Mouse (Mus musculus): ENCODE results near the gene Ccpg1.

Ccpg1 gene

GRCm38 (mm10) chr9:72985250-72986220 is at the start of gene Ccpg1, which contains the start of gene Ccpg1os:
Gene Ccpg1 (plus strand): TSS chr9:72985429.
Gene Ccpg1os (minus strand): TSS chr9:72985382.
- peak; percentile 98 for DNase-seq (ENCODE audit: low read depth)

- DNase-seq (ENCODE audit: low read depth), result no peak
Measured at GRCm38 (mm10) chr9:72936301-72936700, 48.9 kb upstream of the Ccpg1 start.

DNA sequence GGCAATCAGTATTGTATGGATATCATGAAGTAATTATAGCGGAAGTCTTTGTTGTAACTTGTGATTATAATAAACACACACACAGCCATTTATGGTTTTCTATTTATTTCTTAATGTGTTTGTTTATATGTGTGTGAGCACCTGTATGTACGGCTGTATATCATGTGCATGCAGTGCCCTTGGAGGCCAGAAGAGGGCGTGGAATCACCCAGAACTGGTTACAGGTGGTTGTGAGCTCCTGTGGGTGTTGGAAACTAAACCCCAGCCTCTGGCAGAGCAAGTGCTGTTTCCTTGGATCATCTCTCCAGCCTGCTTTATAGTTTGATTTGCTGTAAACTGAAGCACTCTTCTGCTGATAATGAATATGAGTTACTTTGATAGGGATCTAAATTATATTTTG is 41.8 kb upstream of the Ccpg1 start:
- DNase-seq (ENCODE audit: low read depth), result peak; percentile 13

- no peak for DNase-seq (ENCODE audit: low read depth)
Measured at GRCm38 (mm10) chr9:72944286-72944685, 40.9 kb upstream of the Ccpg1 start.

DNA sequence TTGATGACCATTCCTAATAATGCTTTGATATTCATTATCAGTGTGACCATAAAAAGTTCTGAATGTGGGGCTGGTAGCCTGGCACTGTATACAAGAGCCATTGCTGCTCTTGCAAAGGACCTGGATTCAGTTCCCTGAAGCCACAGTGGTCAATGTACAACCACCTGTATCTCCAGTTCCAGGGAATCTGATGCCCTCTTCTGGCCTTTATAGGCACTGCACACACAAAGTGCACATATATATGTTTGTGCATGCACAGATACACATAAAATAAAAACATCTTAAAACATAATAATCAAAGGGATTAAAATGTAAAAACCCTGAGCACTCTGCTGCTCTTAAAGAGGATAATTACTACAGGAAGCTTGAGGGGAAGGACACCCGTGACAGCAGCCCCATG is 38.2 kb upstream of the Ccpg1 start:
- DNase-seq (ENCODE audit: low read depth), result no peak

DNA sequence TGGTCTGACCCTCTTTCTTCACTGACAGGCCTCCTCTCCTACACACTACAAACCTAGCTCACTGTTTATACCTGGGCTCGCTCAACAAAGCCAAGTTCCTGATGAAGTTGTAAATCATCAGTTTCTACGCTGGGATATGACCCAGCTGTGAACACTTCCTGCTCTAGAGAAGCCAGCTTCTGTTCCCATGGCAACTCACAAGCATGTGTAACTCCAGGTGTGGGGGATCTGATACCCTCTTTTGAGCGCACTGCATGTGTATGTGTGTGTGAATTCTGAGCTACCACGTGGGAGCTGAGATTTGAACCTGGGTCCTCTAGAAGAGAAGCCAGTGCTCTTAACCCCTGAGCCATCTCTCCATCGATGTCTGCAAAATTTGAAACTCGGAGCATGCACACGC is 35.7 kb upstream of the Ccpg1 start:
- no peak for DNase-seq (ENCODE audit: low read depth)

GRCm38 (mm10) chr9:72954746-72955145 is 30.5 kb upstream of the Ccpg1 start:
- DNase-seq (ENCODE audit: low read depth), result peak; percentile 59

GRCm38 (mm10) chr9:72955546-72955945 is 29.7 kb upstream of the Ccpg1 start:
- peak; percentile 73 for DNase-seq (ENCODE audit: low read depth)

DNA sequence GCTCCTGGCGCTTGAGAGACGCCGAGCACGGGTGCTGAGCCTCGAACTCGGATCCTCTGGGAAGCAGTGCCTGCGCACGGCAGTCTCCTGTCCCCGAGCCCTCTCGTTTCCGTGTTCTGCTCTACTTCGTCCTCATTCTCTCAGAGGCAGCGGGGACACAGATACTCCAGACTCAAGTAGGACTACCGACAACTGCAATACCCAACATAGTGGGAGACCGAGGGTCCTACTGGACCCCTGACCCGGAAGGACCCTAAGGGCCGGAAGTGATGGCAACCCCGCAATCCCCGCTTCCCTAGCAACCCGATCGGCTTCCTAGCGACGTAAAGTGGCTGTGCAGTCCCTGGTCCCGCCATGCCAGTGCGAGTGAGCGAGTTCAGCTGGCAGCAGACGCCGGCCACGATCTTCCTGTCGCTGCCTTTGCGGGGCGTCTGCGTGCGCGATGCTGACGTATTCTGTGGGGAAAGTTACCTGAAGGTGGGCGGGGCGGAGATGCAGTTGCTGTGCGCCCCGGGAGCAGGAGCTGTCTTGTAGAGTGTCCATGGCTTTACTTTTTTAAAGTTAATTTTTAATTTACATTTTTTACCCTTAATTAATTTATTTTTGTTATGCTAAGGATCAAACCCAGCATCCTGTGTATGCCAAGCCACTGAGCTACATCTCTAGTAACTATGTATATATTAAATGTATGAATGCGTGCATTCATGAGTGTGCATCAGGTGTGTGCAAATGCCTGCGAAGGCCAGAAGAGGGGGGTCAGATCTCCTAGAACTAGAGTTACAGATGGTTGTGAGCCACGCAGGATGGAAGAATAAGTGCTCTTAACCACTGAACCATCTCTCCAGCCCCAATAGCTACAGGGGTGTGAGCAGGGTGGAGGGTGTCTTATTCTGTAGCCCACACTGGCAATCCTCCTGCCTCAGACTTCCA is 26.4 kb upstream of the Ccpg1 start, which contains the start of the genes Dyx1c1 and Gm44503:
Dyx1c1 (plus strand) TSS at position 265 of the 930 bp plus-strand sequence.
Gm44503 (plus strand) TSS at position 332 of the 930 bp plus-strand sequence.
- DNase-seq (ENCODE audit: low read depth), result no peak

GRCm38 (mm10) chr9:72961346-72961745 is 23.9 kb upstream of the Ccpg1 start:
- DNase-seq (ENCODE audit: low read depth), result peak; percentile 19

GRCm38 (mm10) chr9:72961959-72962358 is 23.3 kb upstream of the Ccpg1 start:
- peak; percentile 64 for DNase-seq (ENCODE audit: low read depth)

- DNase-seq (ENCODE audit: low read depth), result peak; percentile 82
Measured at GRCm38 (mm10) chr9:72968349-72969061, 16.7 kb upstream of the Ccpg1 start.

DNA sequence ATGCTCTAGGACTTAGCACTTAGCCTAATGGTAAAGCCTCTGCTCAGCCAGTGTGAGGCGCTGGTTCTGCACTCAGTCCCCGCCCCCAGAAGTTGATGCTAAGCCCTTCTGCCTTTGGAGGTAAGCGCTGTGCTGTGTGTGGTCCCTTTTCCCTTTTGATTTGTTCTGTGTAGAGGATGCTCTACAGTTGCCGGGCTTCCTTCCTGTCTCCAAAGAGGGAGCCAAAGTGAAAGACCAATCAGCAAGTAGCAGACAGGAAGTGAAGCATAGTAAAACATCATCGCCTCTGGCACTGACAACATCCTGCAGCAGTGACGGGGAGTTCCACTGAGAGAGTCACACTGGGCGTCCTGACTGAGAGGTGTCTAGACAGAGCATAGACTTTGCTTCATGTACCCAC is 15.4 kb upstream of the Ccpg1 start:
- peak; percentile 87 for DNase-seq (ENCODE audit: low read depth)

- no peak for DNase-seq (ENCODE audit: low read depth)
Measured at GRCm38 (mm10) chr9:72972435-72972834, 12.8 kb upstream of the Ccpg1 start.

GRCm38 (mm10) chr9:72972984-72973383 is 12.2 kb upstream of the Ccpg1 start:
- DNase-seq (ENCODE audit: low read depth), result no peak

- peak; percentile 79 for DNase-seq (ENCODE audit: low read depth)
Measured at GRCm38 (mm10) chr9:72974734-72975133, 10.5 kb upstream of the Ccpg1 start.

DNA sequence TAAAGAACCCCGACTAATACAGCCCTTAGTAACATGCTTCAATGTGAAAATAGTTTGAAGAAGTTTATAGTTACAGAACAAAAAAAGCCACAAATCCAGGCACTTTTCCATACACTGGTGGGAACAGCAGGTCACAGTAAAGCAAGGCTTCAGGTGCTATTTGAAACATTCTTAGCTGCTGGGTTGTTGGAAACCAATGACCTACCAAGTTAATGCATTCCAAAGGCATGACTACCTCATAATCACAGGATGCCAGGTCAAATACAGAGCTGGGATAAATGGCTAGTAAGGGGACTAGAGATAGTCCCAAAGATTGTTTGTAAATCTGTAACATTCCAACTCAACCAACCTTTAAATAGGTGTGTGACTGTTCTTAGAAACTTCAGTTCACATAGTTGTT is 10.0 kb upstream of the Ccpg1 start:
- no peak for DNase-seq (ENCODE audit: low read depth)

DNA sequence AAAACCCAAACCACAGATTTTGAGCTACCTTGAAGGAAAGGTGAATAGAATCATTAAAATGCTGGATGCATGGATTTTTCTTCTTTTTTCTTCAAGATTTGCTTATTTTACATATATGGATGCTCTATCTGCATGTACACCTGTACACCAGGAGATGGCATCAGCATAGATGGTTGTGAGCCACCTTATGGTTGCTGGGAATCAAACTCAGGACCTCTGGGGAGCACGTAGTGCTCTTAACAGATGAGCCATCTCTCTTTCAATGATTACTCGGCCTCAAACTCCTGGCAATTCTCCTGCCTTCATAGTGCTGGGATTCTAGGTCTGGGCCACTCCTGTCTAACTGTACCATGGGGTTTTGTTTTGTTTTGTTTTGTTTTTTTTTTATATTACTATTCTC is 2.2 kb upstream of the Ccpg1 start:
- DNase-seq (ENCODE audit: low read depth), result no peak

- no peak for DNase-seq (ENCODE audit: low read depth)
Measured at GRCm38 (mm10) chr9:72987703-72988102, 2.5 kb downstream of the Ccpg1 start.

DNA sequence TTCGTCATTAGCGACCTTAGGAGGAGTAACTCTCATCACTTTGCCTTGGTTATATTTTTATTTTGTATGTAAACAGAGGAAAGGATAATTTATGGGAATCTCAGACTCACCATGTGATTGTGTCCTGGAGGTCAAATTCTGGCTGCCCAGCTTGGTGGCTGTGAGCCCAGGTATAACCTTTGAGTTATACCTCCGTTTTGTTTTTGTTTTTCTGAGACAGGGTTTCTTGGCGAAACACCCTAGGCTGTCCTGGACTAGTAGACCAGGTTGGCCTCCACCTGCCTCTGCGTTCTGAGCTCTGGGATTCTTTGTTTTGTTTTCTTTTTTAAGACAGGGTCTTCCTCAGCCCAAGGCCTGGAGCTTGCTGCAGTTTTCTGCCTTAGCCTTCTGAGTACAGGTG is 3.5 kb downstream of the Ccpg1 start:
- no peak for DNase-seq (ENCODE audit: low read depth)

DNA sequence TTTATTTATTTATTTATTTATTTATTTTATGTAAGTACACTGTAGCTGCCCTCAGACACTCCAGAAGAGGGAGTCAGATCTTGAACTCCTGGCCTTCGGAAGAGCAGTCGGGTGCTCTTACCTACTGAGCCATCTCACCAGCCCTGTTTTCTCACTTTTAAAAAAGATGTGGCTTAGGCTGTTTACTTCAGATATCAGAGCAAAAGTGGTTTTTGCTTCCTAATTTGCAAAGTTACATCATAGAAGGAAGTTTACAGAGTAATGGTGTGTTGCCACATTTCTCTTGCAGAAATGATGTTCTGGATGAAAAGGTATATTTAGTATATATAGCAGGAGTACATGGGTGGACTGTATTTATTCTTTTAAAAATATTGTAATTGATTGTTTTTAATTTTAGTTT is 6.2 kb downstream of the Ccpg1 start:
- DNase-seq (ENCODE audit: low read depth), result peak; percentile 70

- no peak for DNase-seq (ENCODE audit: low read depth)
Measured at GRCm38 (mm10) chr9:72992576-72992975, 7.3 kb downstream of the Ccpg1 start.
